Mouse (Mus musculus) spleen, postnatal 4 days (tissue): Measurements from ENCODE around the gene Gdpgp1.

Source experiments
- DNase-seq, 2 experiments: peaks; one replicate each; pipeline ENCODE4 v3.0.0; 2022; ENCODE audit warnings: low spot score in 2 of 2

Gdpgp1 gene

GRCm38 (mm10) chr7:80221179-80221750 lies 11.4 kb upstream of the Gdpgp1 start:
- no peak for DNase-seq

DNA sequence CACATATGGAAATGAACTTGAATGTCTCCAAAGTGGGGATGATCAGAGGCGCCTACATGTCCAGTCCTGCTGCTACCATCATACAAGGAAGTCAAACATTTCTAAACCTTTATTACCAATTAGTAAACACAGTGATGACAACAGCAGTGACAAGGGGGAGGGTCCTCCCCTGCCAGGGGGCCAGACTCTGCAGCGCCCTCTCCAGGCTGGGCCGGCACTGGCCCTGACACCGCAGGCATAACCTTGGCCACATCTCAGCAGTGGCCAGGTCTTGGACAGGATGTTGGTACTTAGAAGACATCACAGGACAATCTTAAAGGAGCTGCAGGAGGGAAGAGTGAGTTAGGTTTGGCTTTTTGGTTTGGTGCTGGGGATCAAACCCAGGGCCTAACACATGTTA lies 5.6 kb upstream of the Gdpgp1 start:
- DNase-seq: no peak

DNA sequence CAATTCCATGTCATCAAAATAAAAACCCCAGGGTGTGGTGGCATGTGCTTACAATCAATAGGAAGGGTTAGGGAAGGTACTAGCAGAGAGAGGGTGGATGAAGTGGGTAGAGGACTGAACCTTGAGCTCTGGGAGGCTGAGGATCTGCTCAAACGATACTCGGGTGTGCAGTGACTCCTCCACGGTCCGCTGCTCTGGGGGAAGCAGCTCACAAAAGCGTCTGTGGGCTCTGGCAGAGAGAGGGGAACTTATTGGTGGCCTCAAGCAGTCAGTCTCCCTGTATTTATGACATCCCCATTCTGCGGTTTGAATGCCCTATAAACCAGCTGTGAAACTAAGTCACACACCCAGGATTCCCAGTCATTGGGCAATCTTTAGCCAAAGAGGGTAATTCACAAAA lies 2.5 kb upstream of the Gdpgp1 start:
- no peak for DNase-seq

DNA sequence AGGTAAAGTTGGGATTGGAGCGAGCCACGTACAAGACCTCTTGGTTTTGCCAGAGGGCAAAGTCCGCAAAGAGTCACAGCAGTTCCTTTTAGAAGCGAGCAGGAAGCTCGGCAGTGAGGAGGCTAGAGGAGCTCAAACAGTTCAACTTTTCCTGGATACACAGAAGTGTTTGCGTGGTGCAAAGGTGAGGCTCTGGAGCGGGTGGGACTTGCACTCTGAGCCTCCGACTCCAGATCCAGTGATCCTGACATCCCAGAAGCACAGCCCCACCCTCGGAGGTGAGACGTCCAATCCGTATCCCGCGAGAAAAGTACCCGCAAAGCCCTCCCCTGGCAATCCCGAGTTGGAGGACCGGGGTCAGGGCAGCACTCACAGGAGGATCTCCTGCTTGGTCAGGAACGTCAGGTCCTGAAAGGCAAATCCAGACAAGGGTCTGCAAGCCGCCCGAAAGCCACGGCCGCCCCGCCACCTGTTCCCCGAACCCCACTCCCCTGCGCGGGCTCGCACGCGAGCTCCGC lies 635 bp upstream of the Gdpgp1 start:
- peak in 1 of 2 experiments; percentile 59 for DNase-seq

GRCm38 (mm10) chr7:80233799-80234198 lies 1.1 kb downstream of the Gdpgp1 start:
- DNase-seq: no peak

- no peak for DNase-seq
Observed at GRCm38 (mm10) chr7:80238542-80238941, 5.9 kb downstream of the Gdpgp1 start.

DNA sequence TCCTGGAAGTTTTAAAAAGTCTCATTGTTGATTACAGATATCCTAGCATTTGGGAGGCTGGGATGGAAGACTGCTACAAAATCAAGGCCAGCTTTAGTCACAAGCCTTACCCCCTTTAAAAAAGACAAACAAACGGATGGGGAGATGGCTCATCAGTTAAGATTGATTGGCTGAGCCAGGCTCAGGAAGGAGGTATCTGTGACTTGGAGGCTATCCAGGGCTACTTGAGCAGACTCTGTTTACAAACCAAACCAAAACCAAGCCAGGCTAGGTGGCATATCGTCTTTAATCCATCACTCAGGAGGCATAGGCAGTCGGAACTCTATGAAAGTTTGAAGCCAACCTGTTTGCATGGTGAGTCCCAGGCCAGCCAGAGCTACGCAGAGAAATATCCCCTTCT lies 9.0 kb downstream of the Gdpgp1 start:
- DNase-seq: no peak

- no peak for DNase-seq
Observed at GRCm38 (mm10) chr7:80244851-80245250, 12.2 kb downstream of the Gdpgp1 start.

DNA sequence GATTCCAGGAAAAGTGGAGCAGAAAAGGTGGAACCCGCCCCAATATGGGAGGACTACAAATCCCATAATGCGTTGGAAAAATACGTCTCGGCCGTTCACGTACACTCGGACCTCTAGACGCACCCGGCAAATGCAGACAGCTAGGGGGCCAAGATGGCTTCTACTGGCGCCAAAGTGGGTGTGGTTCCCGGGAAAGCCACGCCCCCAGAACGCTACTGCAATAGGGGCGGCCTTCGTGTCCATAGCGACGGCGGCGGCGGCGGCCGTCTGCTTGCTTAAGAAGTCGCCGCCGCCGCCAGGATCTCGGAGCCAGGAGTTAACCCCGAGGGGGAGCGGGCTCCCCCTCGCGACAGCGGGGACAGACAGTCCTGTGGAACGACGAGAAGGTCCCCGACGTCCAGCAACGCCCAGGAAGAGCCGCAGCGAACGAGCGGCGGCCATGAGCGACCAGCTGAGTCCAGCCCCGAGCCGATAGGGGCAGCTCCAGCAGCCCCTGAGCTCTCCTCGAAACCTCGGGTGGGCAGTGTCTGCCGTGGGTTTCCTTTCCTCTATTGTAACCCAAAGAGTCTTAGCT lies 13.6 kb downstream of the Gdpgp1 start, which contains the start of gene Ttll13:
Gene Ttll13 (plus strand): TSS at position 229 of the 574 bp plus-strand sequence.
- peak; percentile 98 for DNase-seq

DNA sequence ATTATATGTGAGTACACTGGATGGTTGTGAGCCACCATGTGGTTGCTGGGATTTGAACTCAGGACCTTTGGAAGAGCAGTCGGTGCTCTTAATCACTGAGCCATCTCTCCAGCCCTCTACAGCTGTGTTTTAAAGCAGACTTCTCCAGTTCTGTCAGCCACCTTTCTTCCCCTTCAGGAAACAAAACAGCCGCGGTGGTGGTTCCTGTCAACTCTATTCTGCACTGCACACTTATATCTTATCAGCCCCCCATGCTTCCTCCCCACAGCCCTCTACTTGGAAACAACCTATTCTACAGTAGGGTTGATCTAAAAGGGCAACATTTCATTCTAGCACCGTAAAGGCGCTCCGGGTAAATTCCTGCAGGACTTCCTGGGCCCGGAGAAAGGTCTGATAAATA lies 14.2 kb downstream of the Gdpgp1 start:
- no peak for DNase-seq

DNA sequence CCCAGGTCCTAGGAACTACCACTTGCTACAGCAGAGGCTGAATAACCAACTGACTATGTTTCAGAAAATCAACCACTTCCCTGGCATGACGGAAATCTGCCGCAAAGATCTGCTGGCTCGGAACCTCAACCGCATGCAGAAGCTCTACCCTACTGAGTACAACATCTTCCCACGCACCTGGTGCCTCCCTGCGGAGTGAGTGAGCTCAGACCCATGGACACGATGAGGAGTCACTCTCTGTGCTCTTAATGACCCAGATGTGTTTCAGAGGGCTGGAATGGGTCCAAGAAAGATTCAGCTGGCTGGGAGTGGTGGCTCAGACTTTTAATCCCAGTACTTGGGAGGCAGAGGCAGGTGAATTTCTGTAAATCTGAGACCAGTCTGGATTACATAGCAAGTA lies 19.8 kb downstream of the Gdpgp1 start:
- DNase-seq: no peak

GRCm38 (mm10) chr7:80252886-80253285 lies 20.2 kb downstream of the Gdpgp1 start:
- no peak for DNase-seq

- no peak for DNase-seq
Observed at GRCm38 (mm10) chr7:80255981-80256380, 23.3 kb downstream of the Gdpgp1 start.

DNA sequence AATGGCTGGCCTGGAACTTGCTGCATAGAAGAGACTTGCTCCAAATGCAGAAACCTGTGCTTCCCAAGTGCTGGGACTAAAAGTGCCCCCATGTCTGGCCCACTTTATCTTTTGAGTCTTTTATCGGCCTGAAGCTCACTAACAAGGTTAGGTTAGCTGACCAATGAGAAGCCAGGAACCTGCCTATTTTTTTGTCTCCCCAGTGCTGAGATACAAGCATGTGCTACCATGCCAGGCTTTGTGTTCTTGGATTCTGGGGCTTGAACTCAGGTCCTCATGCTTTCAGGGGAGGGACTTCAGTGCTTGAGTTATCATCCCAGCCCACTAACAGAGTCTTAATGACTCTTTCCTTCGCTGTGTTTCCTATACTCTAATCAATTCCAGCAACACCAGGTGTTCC lies 25.0 kb downstream of the Gdpgp1 start:
- no peak for DNase-seq

- DNase-seq: peak; percentile 81 to 89
Observed at GRCm38 (mm10) chr7:80260625-80261371, 28.1 kb downstream of the Gdpgp1 start, which contains the start of gene Ngrn. TSS of gene Ngrn (plus strand) at chr7:80261215.

- DNase-seq: no peak
Observed at GRCm38 (mm10) chr7:80261372-80261990, 28.8 kb downstream of the Gdpgp1 start.

GRCm38 (mm10) chr7:80264606-80265005 lies 31.9 kb downstream of the Gdpgp1 start:
- DNase-seq: no peak

DNA sequence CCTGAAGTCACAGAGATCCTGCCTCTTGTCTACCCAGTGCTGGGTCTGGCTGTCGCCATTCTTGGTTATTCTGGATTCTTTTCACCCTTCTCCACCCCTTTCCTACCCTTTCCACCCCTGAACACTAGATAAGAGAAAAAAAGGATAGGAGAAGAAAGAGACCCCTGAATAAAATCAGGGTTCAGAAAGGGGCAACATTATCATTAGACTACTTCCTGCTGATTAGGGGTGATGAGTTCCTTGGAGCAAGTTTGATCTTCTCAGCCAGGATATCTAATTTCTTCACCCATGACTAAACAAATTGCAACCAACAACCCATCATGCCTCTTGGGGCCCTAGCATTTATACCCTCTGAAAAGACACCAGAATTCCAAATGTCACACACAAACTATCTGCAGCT lies 35.1 kb downstream of the Gdpgp1 start:
- DNase-seq: no peak

DNA sequence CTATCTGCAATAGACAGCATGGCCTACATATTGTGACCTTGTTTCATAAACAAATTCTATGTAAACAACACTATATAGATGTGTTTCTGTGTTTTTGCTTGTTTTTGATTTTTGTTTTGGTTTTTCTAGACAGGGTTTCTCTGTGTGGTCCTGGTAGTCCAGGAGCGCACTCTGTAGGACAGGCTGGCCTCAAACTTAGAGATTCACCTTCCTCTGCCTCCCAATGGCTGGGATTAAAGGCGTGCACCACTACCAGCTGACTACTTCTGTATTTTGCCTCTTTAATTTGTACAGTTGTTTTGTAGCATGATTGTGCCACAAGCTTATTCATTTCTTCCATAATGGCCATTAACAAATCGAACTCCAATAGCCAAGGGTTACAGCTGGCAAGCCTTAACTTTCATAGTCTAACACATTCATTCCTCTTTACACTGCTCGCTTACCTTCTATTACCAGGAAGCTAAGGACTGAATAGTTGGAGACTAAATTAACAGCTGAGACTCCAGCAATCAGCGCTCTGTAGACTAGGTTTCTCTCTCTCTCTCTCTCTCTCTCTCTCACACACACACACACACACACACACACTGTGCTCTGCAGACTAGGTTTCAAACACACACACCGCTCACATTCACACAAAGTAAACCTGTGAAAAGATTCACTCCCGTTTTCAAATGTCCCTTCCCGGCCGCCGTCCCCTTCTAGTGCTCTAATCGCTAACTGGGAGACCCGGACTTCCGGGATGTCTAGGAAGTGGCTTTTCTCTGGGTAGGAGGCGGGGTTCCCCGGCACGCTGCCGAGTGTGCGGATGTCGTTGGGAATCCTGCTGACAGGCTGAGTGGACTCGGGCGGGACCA lies 36.5 kb downstream of the Gdpgp1 start, which contains the start of gene Vps33b:
Gene Vps33b (plus strand): TSS at position 753 of the 854 bp plus-strand sequence.
- DNase-seq: peak; percentile 93 to 97

DNA sequence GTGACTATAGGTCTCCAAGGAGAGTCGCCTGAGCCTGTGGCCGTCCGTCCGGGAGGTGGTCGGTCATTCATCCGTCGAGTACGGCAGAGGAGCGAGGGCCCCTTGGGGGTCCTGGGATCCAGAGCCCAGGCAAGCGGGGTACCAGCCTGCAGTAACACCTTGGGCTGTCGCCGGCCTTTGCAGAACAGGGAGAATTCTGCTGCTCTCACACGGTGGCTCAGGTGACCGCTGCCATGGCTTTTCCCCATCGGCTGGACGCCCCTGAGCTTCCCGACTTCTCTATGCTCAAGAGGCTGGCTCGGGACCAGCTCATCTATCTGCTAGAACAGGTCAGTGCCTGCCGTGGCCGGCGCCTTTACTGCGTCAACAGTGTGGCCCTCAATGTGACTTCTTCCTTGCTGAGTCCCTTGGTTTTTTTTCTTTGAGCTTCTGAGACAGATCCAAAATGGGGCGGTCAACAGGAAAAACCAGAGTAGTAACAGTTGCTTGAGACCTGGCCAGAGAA lies 37.1 kb downstream of the Gdpgp1 start:
- no peak for DNase-seq

DNA sequence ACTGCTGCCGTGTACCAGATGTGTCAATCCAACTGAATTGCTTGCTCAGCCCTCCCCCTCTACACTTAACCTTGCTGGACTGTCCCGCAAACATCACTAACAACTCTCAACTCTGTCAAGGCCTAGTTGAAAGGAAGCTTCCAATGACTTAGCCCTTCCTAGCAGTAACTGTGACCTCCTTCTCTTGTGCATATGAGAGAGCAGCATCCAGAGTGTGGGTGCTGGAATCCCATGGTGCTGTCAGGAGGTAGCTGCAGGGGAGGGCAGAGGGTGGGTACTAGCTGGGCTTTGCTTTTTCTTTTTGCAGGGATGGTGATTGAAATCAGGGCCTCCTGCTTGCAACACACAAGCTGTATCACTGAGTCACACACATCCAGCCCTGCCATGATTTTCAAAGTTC lies 40.8 kb downstream of the Gdpgp1 start:
- DNase-seq: no peak
